Mouse (Mus musculus) heart, postnatal 10 days (tissue): ENCODE data around the gene Arhgdig. TPM values are rescaled to one million over a fixed set of nuclear protein-coding genes. Genes with fewer than 3 reads are reported as not detected.

Experiments
- total RNA-seq, 2 experiments: library from RNA; stranded (reverse); gene quantifications; 2 replicates each; pipeline ENCODE4 v1.2.3; 2021

Gene Arhgdig
- total RNA-seq, 2 experiments from 2014 or later = 1.6 to 1.7 TPM

Other genes starting within 250 kb of the Arhgdig start
- gene Capn15, start 222.0 kb downstream of the Arhgdig start, total RNA-seq = 10 to 100 TPM; 12.6 to 13.5 TPM
- gene Rab11fip3, start 138.2 kb downstream of the Arhgdig start, total RNA-seq = 10 to 100 TPM; 23.4 to 24.1 TPM
- gene Decr2, start 117.4 kb downstream of the Arhgdig start, total RNA-seq = 10 to 100 TPM; 14.4 to 16.7 TPM
- gene Nme4, start 112.2 kb downstream of the Arhgdig start, total RNA-seq = 1 to 10 TPM; 3.6 to 5.2 TPM
- gene Tmem8, start 94.5 kb downstream of the Arhgdig start, total RNA-seq = 1 to 10 TPM; 1.9 to 2.2 TPM
- 100 to 1,000 TPM in 1 of 2 experiments, 10 to 100 TPM in 1; 92.2 to 101 TPM for gene Mrpl28, start 84.3 kb downstream of the Arhgdig start, total RNA-seq
- 10 to 100 TPM; 20.6 to 24.1 TPM for gene Axin1, start 69.1 kb downstream of the Arhgdig start, total RNA-seq
- gene Pdia2, start 8.7 kb downstream of the Arhgdig start, total RNA-seq = not detected
- gene Rgs11, start 4.8 kb downstream of the Arhgdig start, total RNA-seq = 1 to 10 TPM; 1.6 to 1.8 TPM
- gene Fam234a, start 36.5 kb upstream of the Arhgdig start, total RNA-seq = 10 to 100 TPM; 87.4 to 96.7 TPM
- gene Luc7l, start 45.1 kb upstream of the Arhgdig start, total RNA-seq = 10 to 100 TPM; 31.5 to 32.7 TPM
- 10 to 100 TPM; 23.8 to 24.3 TPM for gene Neurl1b, start 207.0 kb upstream of the Arhgdig start, total RNA-seq